Mouse (Mus musculus) adrenal gland, adult 2 months (tissue): Measurements from ENCODE around the gene Adamtsl1. TPM values are rescaled to one million over a fixed set of nuclear protein-coding genes. Genes with fewer than 3 reads are reported as not detected.

Experiments used
- DNase-seq: peaks from one replicate; pipeline ENCODE4 v3.0.0; 2021
- polyA plus RNA-seq: library from polyadenylated mRNA; depleted of rRNA; stranded (reverse); fragments of >200 nt; gene quantifications from 2 replicates; pipeline ENCODE4 v1.2.3, GENCODE M21; 2012
- total RNA-seq, 2 experiments: library from RNA; stranded (reverse); gene quantifications; 2 replicates each; pipeline ENCODE4 v1.2.3; 2021

Gene Adamtsl1
- total and polyA plus RNA-seq, 3 experiments = 6.9 to 17.7 (median 12.4) TPM

- no peak for DNase-seq
Observed at GRCm38 (mm10) chr4:85672290-85672689, 158.3 kb downstream of the Adamtsl1 start.

GRCm38 (mm10) chr4:85677621-85678020, 163.6 kb downstream of the Adamtsl1 start:
- DNase-seq = no peak

GRCm38 (mm10) chr4:85686160-85686559, 172.2 kb downstream of the Adamtsl1 start:
- no peak for DNase-seq

- DNase-seq = no peak
Observed at GRCm38 (mm10) chr4:85695237-85695636, 181.3 kb downstream of the Adamtsl1 start.

GRCm38 (mm10) chr4:85707352-85708057, 193.5 kb downstream of the Adamtsl1 start:
- no peak for DNase-seq

DNA sequence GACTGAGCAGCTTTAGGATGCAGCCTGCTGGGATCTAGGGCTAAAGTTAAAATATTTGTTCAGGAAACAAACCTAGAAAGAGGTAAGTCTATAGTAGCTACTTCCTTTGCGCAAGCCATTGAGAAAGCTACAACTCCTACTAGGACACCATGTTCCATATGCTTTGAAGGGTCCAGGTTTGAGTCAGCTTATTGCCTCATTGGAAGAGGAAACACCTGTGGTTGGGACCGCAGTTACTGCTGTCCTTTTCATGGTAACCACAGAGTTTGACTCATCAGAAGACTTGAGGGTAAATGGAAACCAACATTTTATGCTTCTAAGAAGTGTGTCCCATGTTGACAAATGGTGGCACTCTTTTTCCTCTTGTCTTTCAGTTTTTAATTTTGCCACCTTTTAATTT, 195.7 kb downstream of the Adamtsl1 start:
- no peak for DNase-seq

GRCm38 (mm10) chr4:85724999-85725398, 211.0 kb downstream of the Adamtsl1 start:
- DNase-seq = no peak

- DNase-seq = no peak
Observed at GRCm38 (mm10) chr4:85727731-85728130, 213.8 kb downstream of the Adamtsl1 start.

DNA sequence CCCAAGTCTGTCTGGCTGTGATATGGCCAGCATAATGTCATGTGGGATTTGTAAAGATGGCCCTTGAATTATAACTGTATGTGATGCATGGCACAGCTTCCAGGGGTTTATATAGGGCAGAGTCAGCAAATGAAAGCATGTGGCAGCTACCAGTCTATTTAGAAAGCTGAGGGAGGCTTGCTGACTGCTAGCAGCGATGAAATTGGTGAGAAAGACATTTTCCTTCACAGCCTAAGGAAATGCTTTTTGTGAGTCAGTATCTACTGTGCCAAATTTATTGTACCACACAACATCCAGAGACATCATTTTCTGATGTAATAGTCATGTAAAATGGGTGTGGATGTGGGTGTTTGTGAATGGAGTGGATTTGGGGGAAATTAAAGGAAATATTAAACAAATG, 214.4 kb downstream of the Adamtsl1 start:
- no peak for DNase-seq

GRCm38 (mm10) chr4:85740478-85740877, 226.5 kb downstream of the Adamtsl1 start:
- DNase-seq = no peak

DNA sequence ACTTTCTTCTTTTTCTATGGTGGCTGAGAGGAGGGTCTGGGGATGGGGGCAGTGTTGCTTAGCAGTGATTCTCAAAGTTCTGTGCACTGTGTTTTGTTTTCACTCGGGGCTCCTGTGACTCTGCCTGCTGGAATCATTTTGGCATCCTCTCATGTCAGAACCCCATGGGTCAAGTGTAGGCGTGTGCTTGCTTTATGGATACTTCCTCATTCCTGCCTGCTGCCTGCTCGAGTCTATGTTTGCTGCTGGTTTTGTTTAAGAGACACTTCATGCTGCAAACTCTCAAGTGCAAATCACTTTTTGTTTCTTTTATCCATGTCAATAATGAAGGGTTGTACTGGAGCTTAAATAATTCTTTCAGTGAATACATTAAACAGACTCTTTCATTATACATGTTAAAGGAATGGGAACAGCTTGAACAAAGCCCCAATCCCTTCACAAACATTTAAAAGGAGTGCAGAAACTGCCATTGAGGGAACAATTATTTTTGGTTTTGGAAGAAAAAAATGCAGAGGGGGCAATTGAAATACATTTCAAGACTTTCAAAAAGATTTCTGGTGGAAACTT, 227.9 kb downstream of the Adamtsl1 start:
- DNase-seq = no peak

DNA sequence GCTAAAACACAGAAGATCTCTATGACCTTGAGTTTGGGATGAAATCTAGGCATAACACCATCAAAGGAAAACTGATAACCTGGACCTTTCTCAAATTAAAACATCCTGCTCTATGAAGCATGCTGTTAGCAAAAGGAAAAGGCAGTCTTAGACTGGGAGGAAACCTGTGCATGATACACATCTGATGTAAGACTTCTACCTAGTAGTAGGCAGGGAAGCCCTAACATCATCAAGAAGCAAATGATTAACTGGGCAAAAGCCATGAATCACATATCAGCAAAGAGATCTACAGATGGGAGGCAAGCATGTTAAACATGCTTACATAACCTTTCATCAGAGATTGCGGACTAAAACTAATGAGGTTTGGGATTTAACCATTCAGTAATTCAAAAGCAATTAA, 229.5 kb downstream of the Adamtsl1 start:
- DNase-seq = no peak

GRCm38 (mm10) chr4:85762684-85763083, 248.7 kb downstream of the Adamtsl1 start:
- no peak for DNase-seq

DNA sequence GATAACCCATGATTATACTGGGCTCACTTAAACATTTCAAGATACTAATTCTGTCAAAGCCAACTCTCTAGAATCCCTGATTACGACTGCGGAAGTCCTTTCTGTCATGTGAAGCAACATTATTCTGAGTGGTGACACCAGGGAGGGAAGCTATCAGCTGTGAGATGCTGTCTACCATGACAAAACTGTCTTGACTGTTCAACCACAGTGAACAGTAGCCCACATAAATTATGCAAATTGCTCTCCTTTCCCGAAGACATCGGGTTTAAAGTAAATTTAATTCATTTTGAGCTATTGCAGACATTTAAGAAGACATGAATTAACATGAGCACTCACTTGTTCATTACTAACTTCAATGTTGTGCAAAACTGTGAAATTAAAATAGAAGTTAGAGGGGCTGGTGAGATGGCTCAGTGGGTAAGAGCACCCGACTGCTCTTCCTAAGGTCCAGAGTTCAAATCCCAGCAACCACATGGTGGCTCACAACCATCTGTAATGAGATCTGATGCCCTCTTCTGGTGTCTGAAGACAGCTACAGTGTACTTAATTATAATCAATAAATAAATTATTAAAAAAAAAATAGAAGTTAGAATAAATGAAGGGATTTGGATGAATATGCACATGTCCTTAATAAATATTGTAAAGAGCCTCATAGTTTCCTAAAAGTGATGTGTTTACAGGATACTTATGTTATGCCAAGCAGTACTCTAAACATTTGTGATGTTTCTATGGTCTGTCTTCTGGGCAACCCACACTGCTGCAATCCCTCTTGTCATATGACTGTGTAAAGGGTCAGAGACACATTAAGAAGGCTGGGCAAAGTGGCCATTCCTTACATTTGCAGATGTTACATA, 249.4 kb downstream of the Adamtsl1 start:
- DNase-seq = no peak

DNA sequence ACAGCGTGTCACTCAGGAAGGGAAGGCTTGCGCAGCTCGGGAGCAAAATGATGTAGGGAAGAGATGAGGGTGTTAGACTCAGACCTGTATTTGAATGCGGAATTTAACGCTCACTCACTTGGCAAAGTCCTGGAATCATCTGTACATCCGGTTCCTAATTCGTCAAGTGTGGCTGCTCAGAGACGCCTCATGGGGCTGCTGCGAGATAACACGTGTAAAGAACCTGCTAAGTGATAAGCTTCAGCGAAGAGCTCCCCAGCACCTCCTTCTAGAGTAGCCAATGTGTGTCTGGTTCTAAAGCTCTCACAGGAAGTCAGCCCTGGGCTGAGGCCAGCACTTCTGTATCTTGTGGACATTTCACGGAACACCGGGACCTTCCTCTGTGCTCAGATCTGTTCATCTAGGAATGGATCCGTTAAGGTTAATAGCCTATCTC, 250.1 kb downstream of the Adamtsl1 start:
- no peak for DNase-seq

DNA sequence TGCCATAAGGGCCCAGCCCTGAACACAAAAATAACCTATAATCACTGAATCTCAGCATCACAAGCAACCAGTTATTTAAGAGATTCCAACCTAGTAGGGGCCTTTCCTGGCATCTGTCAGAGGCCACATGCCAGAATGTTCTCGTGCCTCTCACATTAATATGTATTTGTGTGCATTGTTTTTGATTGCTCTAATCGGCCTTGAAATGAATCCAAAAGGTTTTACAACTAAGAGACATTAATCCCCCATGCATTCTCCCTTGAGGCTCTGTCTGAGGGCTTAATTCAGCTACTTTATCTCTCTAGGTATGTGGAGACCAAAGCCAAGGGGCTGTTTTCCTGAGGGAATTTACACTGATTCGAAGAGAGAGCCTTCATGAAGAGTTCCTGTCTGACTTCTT, 250.5 kb downstream of the Adamtsl1 start:
- no peak for DNase-seq

- no peak for DNase-seq
Observed at GRCm38 (mm10) chr4:85767666-85768065, 253.7 kb downstream of the Adamtsl1 start.

DNA sequence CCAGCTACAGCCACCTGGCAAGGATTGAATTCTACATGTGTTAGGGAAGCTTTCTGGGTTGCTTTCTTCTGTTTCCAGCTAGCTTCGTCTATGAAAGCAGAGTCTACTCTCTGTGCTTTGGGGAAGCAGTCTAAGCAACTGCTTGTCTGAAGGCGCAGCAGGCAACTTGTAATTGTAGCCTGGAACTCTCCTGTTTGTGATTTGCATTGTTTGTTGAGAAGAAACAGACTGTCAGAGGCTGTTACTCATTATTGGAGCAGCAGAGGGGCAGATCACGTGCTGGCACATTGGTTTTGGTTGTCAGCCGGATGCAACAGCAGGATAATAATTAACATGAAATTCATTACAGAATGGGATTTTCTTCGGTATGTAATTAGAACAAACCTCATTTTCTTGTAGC, 254.1 kb downstream of the Adamtsl1 start:
- no peak for DNase-seq

- DNase-seq = no peak
Observed at GRCm38 (mm10) chr4:85782511-85782910, 268.5 kb downstream of the Adamtsl1 start.

- no peak for DNase-seq
Observed at GRCm38 (mm10) chr4:85783768-85784379, 269.9 kb downstream of the Adamtsl1 start.

DNA sequence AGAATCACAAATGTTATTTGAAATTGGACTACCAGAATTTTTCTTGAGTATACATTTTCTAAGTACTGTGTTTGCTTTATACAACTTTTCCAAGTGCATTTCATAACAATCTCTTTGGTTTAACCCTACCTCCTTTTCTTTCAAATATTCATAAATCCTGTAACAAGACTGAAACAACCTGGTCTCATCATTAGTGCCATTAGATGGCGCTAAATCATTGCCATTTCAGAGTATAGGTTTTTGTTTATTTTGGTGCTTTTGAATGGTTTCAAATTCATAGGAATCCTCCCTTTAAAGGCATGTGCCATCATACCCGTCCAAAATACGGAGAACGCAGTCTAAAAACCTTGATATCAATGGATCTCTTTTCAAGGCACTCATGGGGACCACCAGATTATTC, 270.5 kb downstream of the Adamtsl1 start:
- no peak for DNase-seq

- no peak for DNase-seq
Observed at GRCm38 (mm10) chr4:85790226-85790625, 276.3 kb downstream of the Adamtsl1 start.

DNA sequence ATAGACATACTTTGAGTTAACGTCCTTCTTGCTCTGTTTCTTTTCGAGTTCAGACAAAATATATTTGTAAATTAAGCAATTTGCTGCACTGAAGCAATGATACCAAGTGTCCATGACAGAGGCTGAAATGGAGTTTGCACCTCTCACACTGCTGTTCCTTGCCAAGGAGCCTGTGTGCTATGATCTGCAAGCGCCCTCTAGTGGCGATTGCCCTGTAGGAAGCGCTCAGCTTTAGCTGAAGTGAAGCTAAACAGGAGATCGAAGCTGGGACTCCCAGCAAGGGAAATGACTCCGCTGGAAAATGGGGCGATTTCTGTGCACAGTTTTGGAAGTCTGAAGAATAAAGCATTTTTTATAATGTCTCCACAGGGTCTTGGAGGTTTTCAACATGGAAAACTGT, 287.8 kb downstream of the Adamtsl1 start:
- peak; percentile 58 for DNase-seq
